In genomic region chr3:74138246-74138645, GRCm38 (mm10) we compare ENCODE assay signal across 15 mouse cellular contexts.
"Had no signal": no experiment of that assay in that cellular context is flagged by ENCODE, and none has a peak within 500 bp of the region (broad histone marks: within the 10 kb centered on the region; RNA-seq: fewer than 3 reads in every experiment).

No protein-coding gene starts in this region.

- ATAC-seq: hindbrain, postnatal 0 days; intestine, embryonic 16.5 days; liver, embryonic 12.5 days had no signal

- DNase-seq: gastrocnemius, postnatal 14 days; gastrocnemius, postnatal 36 days; heart, adult 2 months; heart, postnatal 14 days; heart, postnatal 36 days; kidney, adult 11 months; kidney, adult 2 months; kidney, adult 9 months; kidney, postnatal 14 days; kidney, postnatal 36 days; layer of hippocampus, adult 9-11 months; layer of hippocampus, postnatal 36 days had no signal
